Mouse (Mus musculus): ENCODE measurements around the gene Ndc1. TPM values are rescaled to one million over a fixed set of nuclear protein-coding genes. Genes with fewer than 3 reads are reported as not detected.
"Not testable (repeated sequence)": the region's sequence is repeated elsewhere in the genome, so short reads cannot be mapped to it uniquely, and the experiment has no call there.

Ndc1 gene
- polyA plus RNA-seq, 1 experiment from 2014 or later: 57.5 TPM

GRCm38 (mm10) chr4:107353612-107354011, 14.0 kb upstream of the Ndc1 start:
- Histone ChIP-seq H3K4me2 (no peak overlapping the region), H3K9ac (no peak overlapping the region), H3K4me1 (ENCODE audit: insufficient read depth) (peaks cover 2% of the 10 kb centered on the region; the same call in 1 of the 2 replicates), H3K36me3 (ENCODE audit: insufficient read depth) (0 out of 2 replicates have a peak, but pooled peaks cover 10% of the 10 kb centered on the region), H3K27me3 (ENCODE audit: insufficient read depth, low read length) (no peaks in the 10 kb centered on the region), H3K27ac (ENCODE audit: low read depth) (no peak overlapping the region), H3K9me3 (ENCODE audit: low read depth, low read length) (no peaks in the 10 kb centered on the region), H3K4me3 (ENCODE audit: low read depth, low read length) (no peak overlapping the region)
- ATAC-seq (ENCODE audit: insufficient read depth): no peak
- no peak for DNase-seq
- WGBS: 81% methylated on average over 3 of the region's 3 CpGs
- no peak for TF ChIP-seq CTCF (IDR thresholded peaks at IDR 0.05; ENCODE audit: low read depth)

GRCm38 (mm10) chr4:107354126-107354525, 13.5 kb upstream of the Ndc1 start:
- 0 out of 2 replicates have a peak, but pooled peaks cover 10% of the 10 kb centered on the region for H3K36me3 ChIP-seq (ENCODE audit: insufficient read depth)
- H3K4me1 ChIP-seq (ENCODE audit: insufficient read depth): no peaks in the 10 kb centered on the region
- no peaks in the 10 kb centered on the region for H3K9me3 ChIP-seq (ENCODE audit: low read depth, low read length)
- H3K9ac ChIP-seq: no peak overlapping the region
- no peak overlapping the region for H3K27ac ChIP-seq (ENCODE audit: low read depth)
- 77% methylated on average over 5 of the region's 5 CpGs for WGBS
- ATAC-seq (ENCODE audit: insufficient read depth) (no peak), DNase-seq (no peak)
- H3K4me2 ChIP-seq: no peak overlapping the region
- H3K4me3 ChIP-seq (ENCODE audit: low read depth, low read length): no peak overlapping the region
- TF ChIP-seq CTCF (IDR thresholded peaks at IDR 0.05; ENCODE audit: low read depth): no peak
- H3K27me3 ChIP-seq (ENCODE audit: insufficient read depth, low read length): no peaks in the 10 kb centered on the region

GRCm38 (mm10) chr4:107354543-107354942, 13.0 kb upstream of the Ndc1 start:
- Histone ChIP-seq H3K4me2 (no peak overlapping the region), H3K27me3 (ENCODE audit: insufficient read depth, low read length) (no peaks in the 10 kb centered on the region), H3K4me3 (ENCODE audit: low read depth, low read length) (no peak overlapping the region), H3K36me3 (ENCODE audit: insufficient read depth) (0 out of 2 replicates have a peak, but pooled peaks cover 10% of the 10 kb centered on the region), H3K27ac (ENCODE audit: low read depth) (no peak overlapping the region), H3K9me3 (ENCODE audit: low read depth, low read length) (no peaks in the 10 kb centered on the region), H3K9ac (no peak overlapping the region), H3K4me1 (ENCODE audit: insufficient read depth) (no peaks in the 10 kb centered on the region)
- 18% methylated on average over 4 of the region's 4 CpGs for WGBS
- DNase-seq (no peak), ATAC-seq (ENCODE audit: insufficient read depth) (no peak)
- no peak for TF ChIP-seq CTCF (IDR thresholded peaks at IDR 0.05; ENCODE audit: low read depth)

- H3K9ac ChIP-seq; H3K9me3 ChIP-seq (ENCODE audit: low read depth, low read length); DNase-seq; H3K27me3 ChIP-seq (ENCODE audit: insufficient read depth, low read length); H3K4me3 ChIP-seq (ENCODE audit: low read depth, low read length); H3K36me3 ChIP-seq (ENCODE audit: insufficient read depth); H3K4me1 ChIP-seq (ENCODE audit: insufficient read depth); ATAC-seq (ENCODE audit: insufficient read depth); H3K4me2 ChIP-seq; H3K27ac ChIP-seq (ENCODE audit: low read depth): not testable (repeated sequence)
- 44% methylated on average over 8 of the region's 8 CpGs for WGBS
Observed at GRCm38 (mm10) chr4:107357172-107357571, 10.4 kb upstream of the Ndc1 start.

- Histone ChIP-seq H3K27ac (ENCODE audit: low read depth) (no peak overlapping the region), H3K9ac (no peak overlapping the region), H3K4me1 (ENCODE audit: insufficient read depth) (no peaks in the 10 kb centered on the region), H3K27me3 (ENCODE audit: insufficient read depth, low read length) (no peaks in the 10 kb centered on the region), H3K9me3 (ENCODE audit: low read depth, low read length) (no peaks in the 10 kb centered on the region), H3K4me3 (ENCODE audit: low read depth, low read length) (no peak overlapping the region), H3K4me2 (no peak overlapping the region), H3K36me3 (ENCODE audit: insufficient read depth) (0 out of 2 replicates have a peak, but pooled peaks cover 5% of the 10 kb centered on the region)
- ATAC-seq (ENCODE audit: insufficient read depth): no peak
- no peak for TF ChIP-seq CTCF (IDR thresholded peaks at IDR 0.05; ENCODE audit: low read depth)
- no peak for DNase-seq
- 88% methylated on average over 3 of the region's 3 CpGs for WGBS
Observed at GRCm38 (mm10) chr4:107358460-107358859, 9.1 kb upstream of the Ndc1 start.

DNA sequence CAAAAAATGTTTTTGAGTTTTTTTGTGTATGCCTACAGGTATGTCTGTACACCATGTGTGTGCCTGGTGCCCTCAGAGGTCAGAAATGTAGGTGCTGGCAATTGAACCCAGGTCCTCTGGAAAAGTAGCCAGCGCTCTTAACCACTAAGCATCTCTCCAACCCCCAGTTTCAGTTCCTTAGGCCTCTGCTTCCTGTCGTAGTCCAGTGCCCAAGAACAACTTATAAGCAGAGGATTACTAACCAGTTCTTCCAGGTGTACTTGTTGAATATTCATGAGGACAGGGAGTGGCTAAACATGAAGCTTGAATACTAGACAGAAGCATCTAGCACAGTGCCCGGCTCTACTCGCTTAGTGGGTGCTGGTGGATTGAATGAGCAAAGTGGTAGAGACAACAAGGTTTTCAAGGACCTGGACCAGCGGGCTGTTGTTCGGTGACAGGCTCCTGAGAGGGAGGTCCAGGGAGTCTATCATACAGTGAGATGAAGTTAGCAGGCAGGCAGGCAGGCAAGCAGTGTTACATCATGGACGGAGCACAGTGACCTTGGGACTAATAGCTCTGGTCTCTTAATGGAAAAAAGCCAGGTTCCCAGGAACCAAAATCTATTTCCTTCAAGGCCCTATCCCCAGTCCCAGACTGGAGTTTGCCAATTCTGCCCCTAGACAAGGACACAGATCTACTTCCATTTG, 7.0 kb upstream of the Ndc1 start:
- DNase-seq: no peak
- no peak for ATAC-seq (ENCODE audit: insufficient read depth)

DNA sequence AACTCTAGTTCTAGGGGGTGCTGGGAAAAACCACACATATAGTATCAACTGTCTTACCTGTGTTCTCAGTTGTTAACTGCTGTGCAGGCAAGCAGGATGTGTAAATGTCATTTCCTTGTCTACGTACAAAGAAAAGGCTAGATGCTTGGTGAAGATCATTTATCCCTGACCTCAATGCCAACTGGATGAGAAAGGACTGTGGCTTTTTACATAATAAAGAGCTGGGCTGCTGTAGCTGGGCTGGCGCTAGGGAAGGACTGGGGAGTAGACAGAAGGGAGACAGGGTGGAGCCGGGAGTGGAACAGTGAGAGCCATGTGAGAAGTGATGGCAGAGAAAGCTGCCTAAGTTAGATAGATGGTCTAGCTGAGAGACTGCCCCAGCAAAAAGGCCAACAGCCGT, 4.8 kb upstream of the Ndc1 start:
- no peak overlapping the region for H3K4me2 ChIP-seq
- no peaks in the 10 kb centered on the region for H3K9me3 ChIP-seq (ENCODE audit: low read depth, low read length)
- no peak overlapping the region for H3K27ac ChIP-seq (ENCODE audit: low read depth)
- H3K27me3 ChIP-seq (ENCODE audit: insufficient read depth, low read length): no peaks in the 10 kb centered on the region
- no peaks in the 10 kb centered on the region for H3K4me1 ChIP-seq (ENCODE audit: insufficient read depth)
- 63% methylated on average over 4 of the region's 4 CpGs for WGBS
- DNase-seq (no peak), ATAC-seq (ENCODE audit: insufficient read depth) (no peak)
- no peak overlapping the region for H3K9ac ChIP-seq
- no peak overlapping the region for H3K4me3 ChIP-seq (ENCODE audit: low read depth, low read length)
- no peak for TF ChIP-seq CTCF (IDR thresholded peaks at IDR 0.05; ENCODE audit: low read depth)
- H3K36me3 ChIP-seq (ENCODE audit: insufficient read depth): no peaks in the 10 kb centered on the region

More for the DNA sequence above, 7.0 kb upstream of the Ndc1 start:
- Histone ChIP-seq H3K4me2 (no peak overlapping the region), H3K4me3 (ENCODE audit: low read depth, low read length) (no peak overlapping the region), H3K27ac (ENCODE audit: low read depth) (no peak overlapping the region), H3K36me3 (ENCODE audit: insufficient read depth) (no peaks in the 10 kb centered on the region), H3K9ac (no peak overlapping the region), H3K27me3 (ENCODE audit: insufficient read depth, low read length) (no peaks in the 10 kb centered on the region), H3K9me3 (ENCODE audit: low read depth, low read length) (no peaks in the 10 kb centered on the region), H3K4me1 (ENCODE audit: insufficient read depth) (no peaks in the 10 kb centered on the region)
- no peak for TF ChIP-seq CTCF (IDR thresholded peaks at IDR 0.05; ENCODE audit: low read depth)
- 81% methylated on average over 7 of the region's 7 CpGs for whole genome bisulfite sequencing
